In the genomic region with DNA sequence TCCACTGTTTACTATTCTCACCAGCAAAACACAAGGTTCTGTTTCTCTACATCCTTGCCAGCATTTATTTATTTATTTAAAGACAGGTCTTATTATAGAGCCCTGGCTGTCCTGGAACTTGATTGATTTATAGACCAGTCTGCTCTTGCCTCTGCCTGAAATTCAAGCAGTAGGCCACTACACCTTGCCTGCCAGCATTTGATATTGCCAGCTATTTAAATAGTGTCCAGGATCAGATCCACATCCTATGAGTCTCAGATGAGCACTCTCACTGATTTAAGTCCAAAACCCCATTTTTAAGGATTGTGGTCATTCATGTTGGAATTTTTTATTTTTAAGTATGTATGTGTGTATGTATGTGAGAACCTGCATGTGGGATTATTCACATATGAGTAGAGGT, we compare ENCODE assay signal across 23 mouse cellular contexts. TPM values are rescaled to one million over a fixed set of nuclear protein-coding genes. Genes with fewer than 3 reads are reported as not detected.
DNase-seq lines count a peak whose midpoint lies in the region; ATAC-seq and TF ChIP-seq lines count a peak whose summit lies in the region.
"Had no signal": no experiment of that assay in that cellular context is flagged by ENCODE, and none has a peak within 500 bp of the region (broad histone marks: within the 10 kb centered on the region; RNA-seq: fewer than 3 reads in every experiment).

No protein-coding gene starts in this region.

- H3K9me3 ChIP-seq in midbrain, embryonic 11.5 days (ENCODE audit: control insufficient read depth, low read length), result no peaks in the 10 kb centered on the region
- H3K9me3 ChIP-seq in midbrain, embryonic 14.5 days (ENCODE audit: control insufficient read depth, low read length), result no peaks in the 10 kb centered on the region
- H3K9me3 ChIP-seq: embryonic facial prominence, embryonic 10.5 days; embryonic facial prominence, embryonic 12.5 days; forebrain, embryonic 13.5 days; forebrain, embryonic 15.5 days; G1E had no signal

- peak; percentile 42 for DNase-seq in cerebellum, adult 9-10 months
- DNase-seq in cerebellum, adult 11-12 months, result no peak
- peak; percentile 30 for DNase-seq in gastrocnemius, adult 2 months
- DNase-seq in gastrocnemius, postnatal 25 days, result no peak
- peak; percentile 76 for DNase-seq in midbrain, embryonic 11.5 days (ENCODE audit: low spot score, missing footprints)
- DNase-seq in midbrain, embryonic 14.5 days, result no peak
- DNase-seq in skeletal muscle tissue, adult 2 months (ENCODE audit: low read depth, low spot score), result peak; percentile 79
- DNase-seq: adrenal gland, adult 8-10 months; adrenal gland, postnatal 14 days; adrenal gland, postnatal 36 days; B cell, adult 2 months; cerebellum, adult 18-20 months; cerebellum, adult 8-10 months; cerebellum, postnatal 10 days; cerebellum, postnatal 25 days had no signal

- H3K9ac ChIP-seq in midbrain, embryonic 11.5 days (ENCODE audit: low read length), result no peak overlapping the region
- no peak overlapping the region for H3K9ac ChIP-seq in midbrain, embryonic 14.5 days (replicated peaks; ENCODE audit: low read length)
- H3K9ac ChIP-seq: embryonic facial prominence, embryonic 12.5 days; forebrain, embryonic 13.5 days; forebrain, embryonic 15.5 days had no signal

- no peak for TF ChIP-seq CTCF in gastrocnemius, adult 2 months (IDR thresholded peaks at IDR 0.05)

- no peak overlapping the region for H3K4me2 ChIP-seq in midbrain, embryonic 11.5 days
- no peak overlapping the region for H3K4me2 ChIP-seq in midbrain, embryonic 14.5 days (ENCODE audit: low read length)
- H3K4me2 ChIP-seq: forebrain, embryonic 13.5 days; forebrain, embryonic 15.5 days had no signal

- ATAC-seq in midbrain, embryonic 11.5 days (ENCODE audit: low FRiP score), result no peak
- no peak for ATAC-seq in midbrain, embryonic 14.5 days (ENCODE audit: low FRiP score, low TSS enrichment)
- ATAC-seq: activated CD4-positive, CD25-positive, alpha-beta regulatory T cell, adult 4 months; CD4-positive, CD25-positive, alpha-beta regulatory T cell, adult 4 months; forebrain, embryonic 13.5 days; forebrain, embryonic 15.5 days; Patski had no signal

- peaks cover 6% of the 10 kb centered on the region; the same call in 1 of the 2 replicates for H3K4me1 ChIP-seq in midbrain, embryonic 11.5 days (ENCODE audit: control insufficient read depth, insufficient read depth, low read length)
- peaks cover 5% of the 10 kb centered on the region; the same call in 1 of the 2 replicates for H3K4me1 ChIP-seq in midbrain, embryonic 14.5 days (ENCODE audit: control insufficient read depth, insufficient read depth, low read length)

- no peaks in the 10 kb centered on the region for H3K36me3 ChIP-seq in midbrain, embryonic 11.5 days (ENCODE audit: control insufficient read depth, insufficient read depth, low read length)
- no peaks in the 10 kb centered on the region for H3K36me3 ChIP-seq in midbrain, embryonic 14.5 days (ENCODE audit: control insufficient read depth, insufficient read depth, low read length)
- H3K36me3 ChIP-seq: embryonic facial prominence, embryonic 10.5 days; embryonic facial prominence, embryonic 12.5 days; forebrain, embryonic 15.5 days; G1E had no signal

- H3K27me3 ChIP-seq in midbrain, embryonic 11.5 days (ENCODE audit: control insufficient read depth, insufficient read depth, low read length), result no peaks in the 10 kb centered on the region
- no peaks in the 10 kb centered on the region for H3K27me3 ChIP-seq in midbrain, embryonic 14.5 days (ENCODE audit: control insufficient read depth, insufficient read depth, low read length)
- H3K27me3 ChIP-seq: embryonic facial prominence, embryonic 12.5 days; forebrain, embryonic 13.5 days; forebrain, embryonic 15.5 days; Patski had no signal

- intact Hi-C loops in gastrocnemius, adult 2 months (cut with DNase I), result loop anchor here (2.0 to 10.0 kb wide), 3 partner anchors 52 to 624 kb away; a partner anchor contains a TSS

- peak overlapping the region; percentile 97; the same call in 1 of the 2 replicates for H3K27ac ChIP-seq in gastrocnemius, adult 2 months
- no peak overlapping the region for H3K27ac ChIP-seq in midbrain, embryonic 11.5 days (ENCODE audit: low read depth, low read length)
- no peak overlapping the region for H3K27ac ChIP-seq in midbrain, embryonic 14.5 days (replicated peaks; ENCODE audit: low read depth, low read length)
- H3K27ac ChIP-seq: embryonic facial prominence, embryonic 10.5 days; forebrain, embryonic 13.5 days had no signal

- no peak overlapping the region for H3K4me3 ChIP-seq in gastrocnemius, adult 2 months
- no peak overlapping the region for H3K4me3 ChIP-seq in midbrain, embryonic 11.5 days (ENCODE audit: low read depth, low read length)
- H3K4me3 ChIP-seq in midbrain, embryonic 14.5 days (replicated peaks; ENCODE audit: low read depth, low read length), result no peak overlapping the region
- H3K4me3 ChIP-seq: embryonic facial prominence, embryonic 10.5 days; embryonic facial prominence, embryonic 12.5 days; forebrain, embryonic 13.5 days; forebrain, embryonic 15.5 days had no signal

RNA-seq across cellular contexts. Expression of a gene that starts 16.0 kb away (rescaled TPM):
- not detected for total RNA-seq in gastrocnemius, adult 2 months (2021)
- under 1 TPM in 1 of 2 experiments, not detected in 1; 0.27 TPM for total RNA-seq in gastrocnemius, postnatal 25 days (2021)
- polyA plus RNA-seq in midbrain, embryonic 11.5 days (2014; fragmentation: Nextera tagmentation; extraction: Ambion mirVana), result 0.21 and 0.30 TPM in 2 replicates
- 0.86 and 0.92 TPM in 2 replicates for polyA plus RNA-seq in midbrain, embryonic 14.5 days (2014; fragmentation: Nextera tagmentation; extraction: Ambion mirVana)
- polyA plus RNA-seq: embryonic facial prominence, embryonic 10.5 days; forebrain, embryonic 15.5 days; G1E had no signal

RNA-seq across cellular contexts. Expression of a gene that starts 16.1 kb away (rescaled TPM):
- under 1 TPM; 0.26 to 0.45 TPM for total RNA-seq in gastrocnemius, adult 2 months (2021)
- under 1 TPM; 0.15 to 0.51 TPM for total RNA-seq in gastrocnemius, postnatal 25 days (2021)
- 13.6 and 15.7 TPM in 2 replicates for polyA plus RNA-seq in midbrain, embryonic 11.5 days (2014; fragmentation: Nextera tagmentation; extraction: Ambion mirVana)
- polyA plus RNA-seq in midbrain, embryonic 14.5 days (2014; fragmentation: Nextera tagmentation; extraction: Ambion mirVana), result 3.3 and 5.6 TPM in 2 replicates

Comparison
In these comparisons a context has a peak if more than half of its experiments do, and no peak if none do; other contexts are left out.
1. DNase-seq: peak in cerebellum, adult 9-10 months (single experiment), gastrocnemius, adult 2 months (single experiment), midbrain, embryonic 11.5 days (single experiment) and skeletal muscle tissue, adult 2 months (single experiment); none in cerebellum, adult 11-12 months (single experiment), gastrocnemius, postnatal 25 days (single experiment) and midbrain, embryonic 14.5 days (single experiment).